Mouse (Mus musculus) forebrain, embryonic 13.5 days (tissue): ENCODE measurements around the gene Epo. TPM values are rescaled to one million over a fixed set of nuclear protein-coding genes. Genes with fewer than 3 reads are reported as not detected.

Experiments used
- ATAC-seq: fragments of 200-750 bp; cut with Nextera tagmentation; 2 replicates; pipeline ENCODE4 v1.8.0; 2017
- H3K27ac ChIP-seq: fragments of 300-500 bp; sonication (generic); 2 replicates; pipeline ENCODE4 v1.5.1; 2015; ENCODE audit warnings: inconsistent platforms, mild to moderate bottlenecking, moderate library complexity
- H3K27me3 ChIP-seq: fragments of 300-500 bp; sonication (generic); 2 replicates; pipeline ENCODE4 v1.6.1; 2015; ENCODE audit warnings: mild to moderate bottlenecking, inconsistent platforms
- H3K36me3 ChIP-seq: fragments of 300-500 bp; sonication (generic); 2 replicates; pipeline ENCODE4 v1.6.1; 2015; ENCODE audit warnings: mild to moderate bottlenecking, inconsistent platforms; ENCODE audit not compliant: poor library complexity, severe bottlenecking
- H3K4me1 ChIP-seq: fragments of 300-500 bp; sonication (generic); 2 replicates; pipeline ENCODE4 v1.6.1; 2015; ENCODE audit warnings: inconsistent platforms
- H3K4me2 ChIP-seq: fragments of 300-500 bp; sonication (generic); 2 replicates; pipeline ENCODE4 v1.6.1; 2015; ENCODE audit warnings: inconsistent platforms, mild to moderate bottlenecking, moderate library complexity
- H3K4me3 ChIP-seq: fragments of 300-500 bp; sonication (generic); 2 replicates; pipeline ENCODE4 v1.5.1; 2015; ENCODE audit warnings: mild to moderate bottlenecking, inconsistent platforms
- H3K9ac ChIP-seq: fragments of 300-500 bp; sonication (generic); 2 replicates; pipeline ENCODE4 v1.6.1; 2015; ENCODE audit warnings: mild to moderate bottlenecking, inconsistent platforms
- H3K9me3 ChIP-seq: fragments of 300-500 bp; sonication (generic); replicated peaks from 2 replicates; pipeline ENCODE4 v1.6.1; 2016; ENCODE audit warnings: inconsistent platforms
- WGBS: fragments of 180-500 bp; shearing (Covaris S2); methylation state at CpG from one replicate; pipeline ENCODE4 v1.1.7; 2015; 5-methylcytosine and 5-hydroxymethylcytosine counted together
- polyA plus RNA-seq: library from polyadenylated mRNA; unstranded; fragments of >200 nt; fragmentation: Nextera tagmentation; extraction: Ambion mirVana; gene quantifications from 2 replicates; pipeline ENCODE4 v1.2.1, GENCODE M21; 2015

Gene Epo
- 0.35 TPM in 1 of 2 replicates, not detected in the other for polyA plus RNA-seq

GRCm38 (mm10) chr5:137533117-137533827, at the start of gene Epo, which contains the start of gene Gnb2:
TSS of gene Epo (minus strand) at chr5:137533242.
TSS of gene Gnb2 (minus strand) at chr5:137533510.
- Histone ChIP-seq H3K36me3 (peaks cover 19% of the 10 kb centered on the region), H3K9me3 (no peaks in the 10 kb centered on the region), H3K4me1 (peaks cover 21% of the 10 kb centered on the region), H3K9ac (peak within 1 kb of the TSS; percentile 98), H3K27ac (peak within 1 kb of the TSS; percentile 99), H3K27me3 (no peaks in the 10 kb centered on the region), H3K4me3 (peak within 1 kb of the TSS; percentile 94), H3K4me2 (peak within 1 kb of the TSS; percentile 93)
- ATAC-seq: peak; percentile 81
- WGBS: under 1% methylated on average over 40 of the region's 40 CpGs

- no peaks in the 10 kb centered on the region for H3K9me3 ChIP-seq
- peaks cover 13% of the 10 kb centered on the region for H3K27me3 ChIP-seq
- H3K9ac ChIP-seq: peak overlapping the region; percentile 70; the same call in 1 of the 2 replicates
- no peaks in the 10 kb centered on the region for H3K36me3 ChIP-seq
- H3K27ac ChIP-seq: no peak overlapping the region
- H3K4me2 ChIP-seq: peak overlapping the region; percentile 65; the same call in 1 of the 2 replicates
- H3K4me1 ChIP-seq: peaks cover 12% of the 10 kb centered on the region
- no peak overlapping the region for H3K4me3 ChIP-seq
- no peak for ATAC-seq
- 40% methylated on average over 8 of the region's 8 CpGs for WGBS
Measured at GRCm38 (mm10) chr5:137582702-137583101, 49.7 kb upstream of the Epo start.

- Histone ChIP-seq H3K27ac (no peak overlapping the region), H3K9ac (no peak overlapping the region), H3K36me3 (no peaks in the 10 kb centered on the region), H3K9me3 (no peaks in the 10 kb centered on the region), H3K27me3 (peaks cover 13% of the 10 kb centered on the region), H3K4me2 (no peak overlapping the region), H3K4me3 (no peak overlapping the region), H3K4me1 (peaks cover 12% of the 10 kb centered on the region)
- ATAC-seq: no peak
- 78% methylated on average over 6 of the region's 6 CpGs for WGBS
Measured at GRCm38 (mm10) chr5:137580246-137580645, 47.2 kb upstream of the Epo start.

GRCm38 (mm10) chr5:137574470-137574901, 41.4 kb upstream of the Epo start:
- H3K36me3 ChIP-seq: no peaks in the 10 kb centered on the region
- peak overlapping the region; percentile 55 for H3K4me2 ChIP-seq
- H3K9me3 ChIP-seq: no peaks in the 10 kb centered on the region
- no peak overlapping the region for H3K27ac ChIP-seq
- 10% methylated on average over 27 of the region's 27 CpGs for WGBS
- peak overlapping the region; percentile 25 for H3K4me3 ChIP-seq
- H3K4me1 ChIP-seq: peaks cover 6% of the 10 kb centered on the region; the same call in 1 of the 2 replicates
- peak; percentile 13; the same call in 1 of the 2 replicates for ATAC-seq
- H3K9ac ChIP-seq: peak overlapping the region; percentile 59
- H3K27me3 ChIP-seq: peaks cover 15% of the 10 kb centered on the region

DNA sequence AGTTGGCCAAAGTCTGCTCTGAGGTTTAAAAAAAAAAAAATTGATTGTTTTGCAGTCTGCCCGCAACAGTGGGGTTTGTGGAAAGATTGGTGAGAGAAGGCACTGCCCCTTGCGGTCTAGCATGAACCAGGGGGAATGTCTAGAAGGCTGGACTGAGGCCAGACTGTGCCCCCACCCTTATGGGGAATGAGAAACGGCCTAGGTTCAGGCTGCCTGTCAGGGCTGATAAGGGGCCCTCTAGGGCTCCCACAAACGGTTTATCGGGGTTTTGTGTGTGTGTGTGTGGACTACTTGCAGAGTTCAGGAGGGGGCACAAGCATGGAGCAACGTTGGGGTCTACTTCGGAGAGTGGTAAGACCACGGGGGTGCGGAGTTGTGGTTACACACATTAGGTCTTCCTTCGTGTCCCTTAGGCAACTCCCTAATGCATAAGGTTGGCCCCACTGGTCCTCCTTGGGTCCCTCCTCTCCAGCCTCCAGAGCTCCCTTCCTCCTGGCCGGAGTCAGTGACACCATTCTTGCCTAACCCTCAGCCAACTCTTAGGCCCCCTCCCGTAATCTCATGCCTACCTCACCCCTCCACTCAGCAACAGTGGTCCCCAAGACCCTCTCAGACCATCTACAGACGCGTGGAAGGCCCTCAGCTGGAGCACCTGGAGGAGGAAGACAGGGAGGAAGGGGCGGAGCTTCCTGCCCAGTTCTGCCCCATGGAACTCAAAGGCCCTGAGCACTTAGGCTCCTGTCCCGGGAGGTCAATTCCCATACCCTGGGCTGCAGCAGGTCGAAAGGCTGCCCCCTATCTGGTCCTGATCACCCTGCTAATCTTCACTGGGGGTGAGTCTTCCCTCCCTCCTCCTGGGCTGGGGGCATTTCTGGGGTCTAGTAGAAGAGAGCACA, 37.9 kb upstream of the Epo start:
- no peaks in the 10 kb centered on the region for H3K9me3 ChIP-seq
- H3K4me1 ChIP-seq: peaks cover 6% of the 10 kb centered on the region; the same call in 1 of the 2 replicates
- no peak for ATAC-seq
- H3K4me2 ChIP-seq: no peak overlapping the region
- 80% methylated on average over 17 of the region's 17 CpGs for WGBS
- H3K36me3 ChIP-seq: peaks cover 7% of the 10 kb centered on the region; the same call in 1 of the 2 replicates
- no peak overlapping the region for H3K27ac ChIP-seq
- H3K4me3 ChIP-seq: no peak overlapping the region
- H3K9ac ChIP-seq: no peak overlapping the region
- peaks cover 15% of the 10 kb centered on the region for H3K27me3 ChIP-seq

- 55% methylated on average over 7 of the region's 7 CpGs for WGBS
- Histone ChIP-seq H3K4me3 (no peak overlapping the region), H3K36me3 (peaks cover 15% of the 10 kb centered on the region), H3K9ac (no peak overlapping the region), H3K27me3 (peaks cover 14% of the 10 kb centered on the region), H3K4me1 (peaks cover 6% of the 10 kb centered on the region; the same call in 1 of the 2 replicates), H3K27ac (no peak overlapping the region), H3K9me3 (no peaks in the 10 kb centered on the region), H3K4me2 (no peak overlapping the region)
- no peak for ATAC-seq
Measured at GRCm38 (mm10) chr5:137570181-137570580, 37.1 kb upstream of the Epo start.

DNA sequence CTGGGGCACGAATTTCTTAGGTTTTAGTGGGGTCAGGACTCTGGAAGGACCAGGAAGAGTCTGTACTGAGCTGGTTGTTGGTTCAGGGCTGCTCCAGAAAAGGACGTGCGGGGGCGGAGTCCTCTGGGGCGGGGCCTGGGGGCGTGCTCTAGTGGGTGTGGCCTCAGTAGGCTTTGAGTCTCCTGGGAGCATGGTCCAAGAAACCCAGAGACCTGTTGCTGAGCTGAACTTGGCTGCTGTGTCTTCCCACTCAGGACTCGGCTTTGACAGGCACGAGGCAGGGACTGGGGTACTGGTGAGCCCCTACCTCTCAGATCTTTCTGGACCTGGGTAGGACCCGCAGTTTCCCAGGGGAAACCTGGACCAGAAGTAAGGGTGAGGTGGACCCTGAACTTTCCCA, 36.6 kb upstream of the Epo start, which contains the start of gene Tfr2:
TSS of gene Tfr2 (plus strand) at position 176 of the 400 bp plus-strand sequence.
- 45% methylated on average over 9 of the region's 9 CpGs for WGBS
- ATAC-seq: no peak
- no peak within 1 kb of the TSS for H3K27ac ChIP-seq
- H3K27me3 ChIP-seq: peaks cover 9% of the 10 kb centered on the region
- no peak within 1 kb of the TSS for H3K4me3 ChIP-seq
- peaks cover 20% of the 10 kb centered on the region for H3K36me3 ChIP-seq
- H3K4me2 ChIP-seq: no peak within 1 kb of the TSS
- H3K4me1 ChIP-seq: peaks cover 6% of the 10 kb centered on the region; the same call in 1 of the 2 replicates
- no peak within 1 kb of the TSS for H3K9ac ChIP-seq
- H3K9me3 ChIP-seq: no peaks in the 10 kb centered on the region

DNA sequence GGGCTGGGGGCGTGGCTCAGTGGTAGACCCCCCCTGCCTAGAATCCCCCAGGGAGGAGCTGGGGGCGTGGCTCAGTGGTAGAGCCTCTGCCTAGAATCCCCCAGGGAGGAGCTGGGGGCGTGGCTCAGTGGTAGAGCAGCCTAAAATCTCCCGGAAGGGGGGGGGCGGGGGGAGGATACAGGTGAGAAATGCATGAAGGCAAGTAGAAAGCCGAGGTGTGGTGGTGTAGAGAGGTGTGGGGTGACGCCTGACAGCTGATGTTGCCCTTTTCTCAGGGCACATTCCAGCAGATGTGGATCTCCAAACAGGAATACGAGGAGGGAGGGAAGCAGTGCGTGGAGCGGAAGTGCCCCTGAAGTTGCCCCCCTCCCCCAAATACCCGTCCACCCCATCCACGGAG, 36.0 kb upstream of the Epo start:
- peaks cover 3% of the 10 kb centered on the region; the same call in 1 of the 2 replicates for H3K27me3 ChIP-seq
- WGBS: 76% methylated on average over 12 of the region's 12 CpGs
- no peak for ATAC-seq

GRCm38 (mm10) chr5:137568223-137568798, 35.3 kb upstream of the Epo start:
- no peak overlapping the region for H3K4me2 ChIP-seq
- H3K27ac ChIP-seq: no peak overlapping the region
- peaks cover 22% of the 10 kb centered on the region for H3K36me3 ChIP-seq
- H3K9me3 ChIP-seq: no peaks in the 10 kb centered on the region
- no peak for ATAC-seq
- WGBS: 86% methylated on average over 8 of the region's 8 CpGs
- no peaks in the 10 kb centered on the region for H3K4me1 ChIP-seq
- no peak overlapping the region for H3K9ac ChIP-seq
- H3K4me3 ChIP-seq: no peak overlapping the region
- no peaks in the 10 kb centered on the region; the same call in 1 of the 2 replicates for H3K27me3 ChIP-seq

More for the DNA sequence above, 36.0 kb upstream of the Epo start:
- H3K4me1 ChIP-seq: no peaks in the 10 kb centered on the region
- H3K27ac ChIP-seq: no peak overlapping the region
- H3K4me2 ChIP-seq: no peak overlapping the region
- H3K9ac ChIP-seq: no peak overlapping the region
- no peak overlapping the region for H3K4me3 ChIP-seq
- H3K36me3 ChIP-seq: peaks cover 22% of the 10 kb centered on the region
- no peaks in the 10 kb centered on the region for H3K9me3 ChIP-seq

- H3K9ac ChIP-seq: no peak overlapping the region
- no peaks in the 10 kb centered on the region for H3K4me1 ChIP-seq
- H3K36me3 ChIP-seq: peaks cover 22% of the 10 kb centered on the region
- H3K9me3 ChIP-seq: no peaks in the 10 kb centered on the region
- 97% methylated on average over 5 of the region's 5 CpGs for WGBS
- H3K4me3 ChIP-seq: no peak overlapping the region
- no peak overlapping the region for H3K4me2 ChIP-seq
- H3K27me3 ChIP-seq: no peaks in the 10 kb centered on the region; the same call in 1 of the 2 replicates
- ATAC-seq: no peak
- no peak overlapping the region for H3K27ac ChIP-seq
Measured at GRCm38 (mm10) chr5:137566416-137566815, 33.4 kb upstream of the Epo start.

DNA sequence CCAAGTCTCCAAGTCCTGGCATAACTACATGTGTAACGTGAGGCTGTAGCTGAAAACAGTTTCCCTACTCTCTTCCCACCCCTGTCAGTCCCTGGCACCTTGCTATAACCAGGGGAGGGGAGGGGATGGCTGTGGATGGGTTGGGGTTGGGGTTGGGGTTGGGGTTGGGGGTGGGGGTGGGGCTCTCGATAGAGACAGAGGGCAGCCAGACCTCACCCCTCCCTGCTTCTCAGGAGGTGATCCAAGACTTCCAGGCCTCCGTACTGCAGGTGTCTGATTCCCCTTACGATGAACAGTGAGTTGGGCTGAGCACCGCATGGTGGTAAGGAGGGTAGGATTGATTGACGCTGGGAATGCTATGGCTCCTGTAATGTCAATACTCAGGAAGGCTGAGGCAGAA, 32.7 kb upstream of the Epo start:
- WGBS: 69% methylated on average over 6 of the region's 6 CpGs
- no peak overlapping the region for H3K9ac ChIP-seq
- ATAC-seq: no peak
- H3K4me3 ChIP-seq: no peak overlapping the region
- no peak overlapping the region for H3K4me2 ChIP-seq
- H3K27ac ChIP-seq: no peak overlapping the region
- H3K4me1 ChIP-seq: no peaks in the 10 kb centered on the region
- H3K27me3 ChIP-seq: no peaks in the 10 kb centered on the region; the same call in 1 of the 2 replicates
- peaks cover 22% of the 10 kb centered on the region for H3K36me3 ChIP-seq
- no peaks in the 10 kb centered on the region for H3K9me3 ChIP-seq
